Mouse (Mus musculus) CD4-positive, CD25-positive, alpha-beta regulatory T cell, adult 4 months (primary cell): ENCODE results near the gene Negr1. TPM values are rescaled to one million over a fixed set of nuclear protein-coding genes. Genes with fewer than 3 reads are reported as not detected.

Experiments
- ATAC-seq: one replicate; pipeline ENCODE4 v1.8.0; 2017
- polyA plus RNA-seq, 2 experiments: library from polyadenylated mRNA; unstranded; fragments of 100-300 nt; shearing (Covaris generic); gene quantifications; one replicate each; pipeline ENCODE4 v1.2.1; 2017

Negr1 gene
- polyA plus RNA-seq, 2 experiments from 2014 or later = not detected

GRCm38 (mm10) chr3:157116024-157116423 is 554.4 kb downstream of the Negr1 start:
- ATAC-seq = no peak

GRCm38 (mm10) chr3:157119916-157120315 is 558.3 kb downstream of the Negr1 start:
- ATAC-seq = no peak

GRCm38 (mm10) chr3:157146124-157146855 is 584.7 kb downstream of the Negr1 start:
- no peak for ATAC-seq

GRCm38 (mm10) chr3:157154902-157155301 is 593.3 kb downstream of the Negr1 start:
- ATAC-seq = no peak

GRCm38 (mm10) chr3:157155513-157155912 is 593.9 kb downstream of the Negr1 start:
- no peak for ATAC-seq

- no peak for ATAC-seq
Observed at GRCm38 (mm10) chr3:157164840-157165595, 603.4 kb downstream of the Negr1 start.

GRCm38 (mm10) chr3:157181975-157182374 is 620.4 kb downstream of the Negr1 start:
- no peak for ATAC-seq

- ATAC-seq = no peak
Observed at GRCm38 (mm10) chr3:157188939-157189725, 627.5 kb downstream of the Negr1 start.

GRCm38 (mm10) chr3:157189834-157190233 is 628.2 kb downstream of the Negr1 start:
- ATAC-seq = no peak

- no peak for ATAC-seq
Observed at GRCm38 (mm10) chr3:157190551-157190950, 629.0 kb downstream of the Negr1 start.

- no peak for ATAC-seq
Observed at GRCm38 (mm10) chr3:157192021-157192420, 630.4 kb downstream of the Negr1 start.

GRCm38 (mm10) chr3:157193141-157193540 is 631.5 kb downstream of the Negr1 start:
- no peak for ATAC-seq

- no peak for ATAC-seq
Observed at GRCm38 (mm10) chr3:157198659-157199058, 637.1 kb downstream of the Negr1 start.

- no peak for ATAC-seq
Observed at GRCm38 (mm10) chr3:157201726-157202125, 640.1 kb downstream of the Negr1 start.

- ATAC-seq = no peak
Observed at GRCm38 (mm10) chr3:157203573-157203972, 642.0 kb downstream of the Negr1 start.

GRCm38 (mm10) chr3:157206752-157207151 is 645.2 kb downstream of the Negr1 start:
- ATAC-seq = no peak

GRCm38 (mm10) chr3:157208966-157209365 is 647.4 kb downstream of the Negr1 start:
- ATAC-seq = no peak

GRCm38 (mm10) chr3:157209386-157209785 is 647.8 kb downstream of the Negr1 start:
- no peak for ATAC-seq

- no peak for ATAC-seq
Observed at GRCm38 (mm10) chr3:157215937-157216719, 654.5 kb downstream of the Negr1 start.

GRCm38 (mm10) chr3:157217794-157218193 is 656.2 kb downstream of the Negr1 start:
- no peak for ATAC-seq

- no peak for ATAC-seq
Observed at GRCm38 (mm10) chr3:157224920-157225319, 663.3 kb downstream of the Negr1 start.

GRCm38 (mm10) chr3:157232723-157233122 is 671.1 kb downstream of the Negr1 start:
- ATAC-seq = no peak
